Comparison of ENCODE assay signal across 12 mouse cellular contexts in genomic region chr9:91383441-91384135, GRCm38 (mm10). TPM values are rescaled to one million over a fixed set of nuclear protein-coding genes. Genes with fewer than 3 reads are reported as not detected.
DNase-seq lines count a peak whose midpoint lies in the region; ATAC-seq and TF ChIP-seq lines count a peak whose summit lies in the region.
"Had no signal": no experiment of that assay in that cellular context is flagged by ENCODE, and none has a peak within 500 bp of the region (broad histone marks: within the 10 kb centered on the region; RNA-seq: fewer than 3 reads in every experiment).

No protein-coding gene starts in this region.

- H3K9ac ChIP-seq in limb, embryonic 11.5 days (ENCODE audit: low read length): no peak overlapping the region

- no peak overlapping the region for H3K4me2 ChIP-seq in limb, embryonic 11.5 days (ENCODE audit: low read depth, severe bottlenecking)

- no peak for TF ChIP-seq CTCF in E14TG2a.4 (conservative IDR thresholded peaks at IDR 0.05; ENCODE audit: low read length)

- peak overlapping the region; percentile 54 for H3K4me3 ChIP-seq in E14TG2a.4 (replicated peaks; ENCODE audit: low read length)
- H3K4me3 ChIP-seq in forebrain, embryonic 10.5 days: peak overlapping the region; percentile 73
- no peak overlapping the region for H3K4me3 ChIP-seq in limb, embryonic 11.5 days (ENCODE audit: low read depth, low read length)

- H3K27me3 ChIP-seq in E14TG2a.4 (ENCODE audit: insufficient read depth, low read length): peaks cover 94% of the 10 kb centered on the region
- peaks cover 100% of the 10 kb centered on the region for H3K27me3 ChIP-seq in forebrain, embryonic 10.5 days (ENCODE audit: poor library complexity, severe bottlenecking)
- peaks cover 83% of the 10 kb centered on the region for H3K27me3 ChIP-seq in limb, embryonic 11.5 days (ENCODE audit: control insufficient read depth, insufficient read depth, low read length)

- no peaks in the 10 kb centered on the region for H3K36me3 ChIP-seq in E14TG2a.4 (ENCODE audit: insufficient read depth, low read length)
- H3K36me3 ChIP-seq in forebrain, embryonic 10.5 days (replicated peaks): peaks cover 4% of the 10 kb centered on the region; the same call in 1 of the 2 replicates
- H3K36me3 ChIP-seq in limb, embryonic 11.5 days (ENCODE audit: control insufficient read depth, insufficient read depth, low read length): no peaks in the 10 kb centered on the region

- DNase-seq in forebrain, embryonic 10.5 days (ENCODE audit: extremely low spot score, low spot score): peak; percentile 60
- DNase-seq in limb, embryonic 11.5 days (ENCODE audit: low spot score): peak; percentile 49
- no peak for DNase-seq in spleen, adult 12 weeks (ENCODE audit: low spot score)
- DNase-seq in testis, postnatal 14 days (ENCODE audit: low spot score): no peak
- DNase-seq in lung, postnatal 14 days: no peak
- DNase-seq: heart, postnatal 36 days; layer of hippocampus, postnatal 36 days; lung, postnatal 10 days; thymus, adult 18-20 months had no signal

- peaks cover 31% of the 10 kb centered on the region for H3K4me1 ChIP-seq in E14TG2a.4 (replicated peaks; ENCODE audit: low read depth, low read length)
- peaks cover 94% of the 10 kb centered on the region for H3K4me1 ChIP-seq in forebrain, embryonic 10.5 days
- H3K4me1 ChIP-seq in limb, embryonic 11.5 days (ENCODE audit: control insufficient read depth, insufficient read depth, low read length): no peaks in the 10 kb centered on the region

- ATAC-seq in cerebellum, adult (ENCODE audit: insufficient number of reproducible peaks, low FRiP score, low TSS enrichment): peak; percentile 41; the same call in 1 of the 2 replicates
- ATAC-seq in limb, embryonic 11.5 days (ENCODE audit: insufficient number of reproducible peaks, low FRiP score, low TSS enrichment, low read depth): 0 out of 2 replicates have a peak, but pooled peaks have one; percentile 12
- no peak for ATAC-seq in frontal cortex, adult (ENCODE audit: low TSS enrichment)

- under 1% methylated on average over 28 of the region's 28 CpGs for WGBS in forebrain, embryonic 10.5 days
- WGBS in limb, embryonic 11.5 days: under 1% methylated on average over 28 of the region's 28 CpGs

- peak overlapping the region; percentile 99 for H3K27ac ChIP-seq in forebrain, embryonic 10.5 days
- no peak overlapping the region for H3K27ac ChIP-seq in limb, embryonic 11.5 days (replicated peaks; ENCODE audit: low read depth, low read length)

- H3K9me3 ChIP-seq in E14TG2a.4 (ENCODE audit: low read length): peaks cover 42% of the 10 kb centered on the region
- no peaks in the 10 kb centered on the region for H3K9me3 ChIP-seq in forebrain, embryonic 10.5 days
- no peaks in the 10 kb centered on the region for H3K9me3 ChIP-seq in limb, embryonic 11.5 days (ENCODE audit: control insufficient read depth, low read length)

RNA-seq across cellular contexts. Expression of gene Zic1, which starts 18.0 kb away (rescaled TPM):
- polyA plus RNA-seq in forebrain, embryonic 10.5 days (2016; fragmentation: Nextera tagmentation; extraction: Ambion mirVana): 6.2 and 8.9 TPM in 2 replicates
- polyA plus RNA-seq in limb, embryonic 11.5 days (2014; fragmentation: Nextera tagmentation; extraction: Ambion mirVana): 0.18 and 0.27 TPM in 2 replicates

RNA-seq across cellular contexts. Expression of gene Zic4, which starts 21.4 kb away (rescaled TPM):
- polyA plus RNA-seq in forebrain, embryonic 10.5 days (2016; fragmentation: Nextera tagmentation; extraction: Ambion mirVana): 24.8 and 41.8 TPM in 2 replicates
- 0.34 and 0.37 TPM in 2 replicates for polyA plus RNA-seq in limb, embryonic 11.5 days (2014; fragmentation: Nextera tagmentation; extraction: Ambion mirVana)

Comparison
In these comparisons a context has a peak if more than half of its experiments do, and no peak if none do; other contexts are left out.
1. DNase-seq: peak in forebrain, embryonic 10.5 days (single experiment) and limb, embryonic 11.5 days (single experiment); none in spleen, adult 12 weeks (single experiment), testis, postnatal 14 days (single experiment) and lung, postnatal 14 days (single experiment).
2. RNA of gene Zic4, which starts 21.4 kb away (polyA plus RNA-seq): 24.8 to 41.8 TPM in forebrain, embryonic 10.5 days; 0.34 to 0.37 TPM in limb, embryonic 11.5 days; every median in the first group is over 10 times any median in the second.